Mouse (Mus musculus) kidney, embryonic 16.5 days (tissue): ENCODE results near the gene 1700003E16Rik. TPM values are rescaled to one million over a fixed set of nuclear protein-coding genes. Genes with fewer than 3 reads are reported as not detected.

ENCODE experiments used
- polyA plus RNA-seq: library from polyadenylated mRNA; unstranded; fragments of >200 nt; fragmentation: Nextera tagmentation; extraction: Ambion mirVana; gene quantifications from 2 replicates; pipeline ENCODE4 v1.2.1, GENCODE M21; 2015

1700003E16Rik gene
- polyA plus RNA-seq, 1 experiment from 2014 or later: 2.6 TPM

Other genes with a start within 250 kb of the 1700003E16Rik start
- gene Sema4f, start 216.6 kb upstream of the 1700003E16Rik start, polyA plus RNA-seq: 1.1 and 1.6 TPM in 2 replicates
- gene M1ap, start 209.5 kb upstream of the 1700003E16Rik start, polyA plus RNA-seq: 0.29 and 0.69 TPM in 2 replicates
- gene Dok1, start 122.9 kb upstream of the 1700003E16Rik start, polyA plus RNA-seq: 14.5 and 14.8 TPM in 2 replicates
- 24.4 and 26.1 TPM in 2 replicates for gene Loxl3, start 122.2 kb upstream of the 1700003E16Rik start, polyA plus RNA-seq
- gene Aup1, start 101.9 kb upstream of the 1700003E16Rik start, polyA plus RNA-seq: 244 and 260 TPM in 2 replicates
- gene Htra2, start 101.1 kb upstream of the 1700003E16Rik start, polyA plus RNA-seq: 91.9 and 94.3 TPM in 2 replicates
- 5.0 and 5.2 TPM in 2 replicates for gene Dqx1, start 98.6 kb upstream of the 1700003E16Rik start, polyA plus RNA-seq
- gene Tlx2, start 86.1 kb upstream of the 1700003E16Rik start, polyA plus RNA-seq: 0.49 and 0.73 TPM in 2 replicates
- gene Pcgf1, start 78.5 kb upstream of the 1700003E16Rik start, polyA plus RNA-seq: 43.1 and 44.5 TPM in 2 replicates
- 8.6 TPM in 2 replicates for gene Lbx2, start 70.0 kb upstream of the 1700003E16Rik start, polyA plus RNA-seq
- 3.5 and 3.9 TPM in 2 replicates for gene Ccdc142, start 54.8 kb upstream of the 1700003E16Rik start, polyA plus RNA-seq
- 2.8 and 3.3 TPM in 2 replicates for gene Gm42688, start 54.8 kb upstream of the 1700003E16Rik start, polyA plus RNA-seq
- 131 and 143 TPM in 2 replicates for gene Mrpl53, start 47.4 kb upstream of the 1700003E16Rik start, polyA plus RNA-seq
- 10.6 and 34.9 TPM in 2 replicates for gene Mogs, start 40.9 kb upstream of the 1700003E16Rik start, polyA plus RNA-seq
- 159 and 160 TPM in 2 replicates for gene Wbp1, start 34.8 kb upstream of the 1700003E16Rik start, polyA plus RNA-seq
- 14.2 TPM in 2 replicates for gene Ino80b, start 31.0 kb upstream of the 1700003E16Rik start, polyA plus RNA-seq
- 43.0 and 43.9 TPM in 2 replicates for gene Rtkn, start 20.9 kb upstream of the 1700003E16Rik start, polyA plus RNA-seq
- gene Wdr54, start within 50 bp of the 1700003E16Rik start, polyA plus RNA-seq: 7.7 and 8.0 TPM in 2 replicates
- gene Dctn1, start 9.5 kb downstream of the 1700003E16Rik start, polyA plus RNA-seq: 97.7 and 101 TPM in 2 replicates
- 0.72 and 0.91 TPM in 2 replicates for gene Slc4a5, start 63.4 kb downstream of the 1700003E16Rik start, polyA plus RNA-seq
- 38.5 and 40.5 TPM in 2 replicates for gene Mthfd2, start 169.5 kb downstream of the 1700003E16Rik start, polyA plus RNA-seq
- gene Mob1a, start 169.6 kb downstream of the 1700003E16Rik start, polyA plus RNA-seq: 70.0 and 73.8 TPM in 2 replicates
- gene Bola3, start 192.7 kb downstream of the 1700003E16Rik start, polyA plus RNA-seq: 136 and 142 TPM in 2 replicates